Mouse (Mus musculus) neutrophil, adult 5-6 weeks (primary cell): ENCODE data around the gene Magel2. TPM values are rescaled to one million over a fixed set of nuclear protein-coding genes. Genes with fewer than 3 reads are reported as not detected.

ENCODE experiments used
- ATAC-seq: fragments of 151-379, 151-347 bp; 2 replicates; pipeline ENCODE4 v1.8.0; 2017; ENCODE audit warnings: mild to moderate bottlenecking, moderate TSS enrichment; ENCODE audit not compliant: insufficient number of reproducible peaks, poor library complexity, low FRiP score, severe bottlenecking; ENCODE audit errors: extremely low read depth
- total RNA-seq: library from RNA; stranded (forward); fragments of 200-1000 nt; gene quantifications from 2 replicates; pipeline ENCODE4 v1.2.3, GENCODE M21; 2017

Magel2 gene
- not detected in 2 replicates for total RNA-seq

GRCm38 (mm10) chr7:62376510-62377304 is at the start of gene Magel2:
Magel2 (plus strand) TSS chr7:62377010.
- no peak for ATAC-seq

- no peak for ATAC-seq
Measured at GRCm38 (mm10) chr7:62345411-62345810, 31.4 kb upstream of the Magel2 start.

- ATAC-seq = no peak
Measured at GRCm38 (mm10) chr7:62346269-62346668, 30.5 kb upstream of the Magel2 start, which contains the start of gene Ndn. Ndn (plus strand) TSS chr7:62346569.

GRCm38 (mm10) chr7:62348106-62348803 is 28.6 kb upstream of the Magel2 start:
- no peak for ATAC-seq

GRCm38 (mm10) chr7:62348804-62349190 is 28.0 kb upstream of the Magel2 start:
- no peak for ATAC-seq

- ATAC-seq = no peak
Measured at GRCm38 (mm10) chr7:62351266-62351665, 25.5 kb upstream of the Magel2 start.

GRCm38 (mm10) chr7:62365039-62365636 is 11.7 kb upstream of the Magel2 start:
- no peak for ATAC-seq

GRCm38 (mm10) chr7:62366730-62367129 is 10.1 kb upstream of the Magel2 start:
- no peak for ATAC-seq

GRCm38 (mm10) chr7:62375658-62376057 is 1.2 kb upstream of the Magel2 start:
- ATAC-seq = no peak

- ATAC-seq = no peak
Measured at GRCm38 (mm10) chr7:62377313-62377712, 503 bp downstream of the Magel2 start.

GRCm38 (mm10) chr7:62378529-62378928 is 1.7 kb downstream of the Magel2 start:
- no peak for ATAC-seq

- ATAC-seq = no peak
Measured at GRCm38 (mm10) chr7:62382391-62382790, 5.6 kb downstream of the Magel2 start.

GRCm38 (mm10) chr7:62388291-62388690 is 11.5 kb downstream of the Magel2 start:
- no peak for ATAC-seq

- ATAC-seq = no peak
Measured at GRCm38 (mm10) chr7:62392202-62392601, 15.4 kb downstream of the Magel2 start.

GRCm38 (mm10) chr7:62406573-62407050 is 29.8 kb downstream of the Magel2 start:
- no peak for ATAC-seq

- no peak for ATAC-seq
Measured at GRCm38 (mm10) chr7:62407803-62408202, 31.0 kb downstream of the Magel2 start.

- ATAC-seq = no peak
Measured at GRCm38 (mm10) chr7:62415222-62415621, 38.4 kb downstream of the Magel2 start.

GRCm38 (mm10) chr7:62416173-62416572 is 39.4 kb downstream of the Magel2 start:
- ATAC-seq = no peak

GRCm38 (mm10) chr7:62418346-62418745 is 41.5 kb downstream of the Magel2 start:
- ATAC-seq = no peak

GRCm38 (mm10) chr7:62419105-62419492 is 42.3 kb downstream of the Magel2 start:
- no peak for ATAC-seq
